Mouse (Mus musculus): ENCODE results near the gene Gm17349. TPM values are rescaled to one million over a fixed set of nuclear protein-coding genes. Genes with fewer than 3 reads are reported as not detected.

Gene Gm17349
- polyA plus RNA-seq, 1 experiment from 2014 or later, result not detected

GRCm38 (mm10) chr15:99662371-99662770, 42.9 kb downstream of the Gm17349 start:
- H3K4me1 ChIP-seq (ENCODE audit: control insufficient read depth, insufficient read depth, low read length), result peaks cover 38% of the 10 kb centered on the region
- H3K9ac ChIP-seq (replicated peaks; ENCODE audit: low read length), result no peak overlapping the region
- DNase-seq (peak; percentile 63), ATAC-seq (ENCODE audit: low FRiP score, low TSS enrichment) (no peak)
- no peaks in the 10 kb centered on the region for H3K27me3 ChIP-seq (ENCODE audit: control insufficient read depth, insufficient read depth, low read length)
- WGBS, result 51% methylated on average over 7 of the region's 7 CpGs
- no peak overlapping the region for H3K4me3 ChIP-seq (replicated peaks; ENCODE audit: low read depth, low read length)
- H3K4me2 ChIP-seq (ENCODE audit: low read length), result no peak overlapping the region
- no peaks in the 10 kb centered on the region for H3K9me3 ChIP-seq (ENCODE audit: control insufficient read depth, low read length)
- H3K36me3 ChIP-seq (ENCODE audit: control insufficient read depth, insufficient read depth, low read length), result no peaks in the 10 kb centered on the region
- H3K27ac ChIP-seq (replicated peaks; ENCODE audit: low read depth, low read length), result peak overlapping the region; percentile 47

DNA sequence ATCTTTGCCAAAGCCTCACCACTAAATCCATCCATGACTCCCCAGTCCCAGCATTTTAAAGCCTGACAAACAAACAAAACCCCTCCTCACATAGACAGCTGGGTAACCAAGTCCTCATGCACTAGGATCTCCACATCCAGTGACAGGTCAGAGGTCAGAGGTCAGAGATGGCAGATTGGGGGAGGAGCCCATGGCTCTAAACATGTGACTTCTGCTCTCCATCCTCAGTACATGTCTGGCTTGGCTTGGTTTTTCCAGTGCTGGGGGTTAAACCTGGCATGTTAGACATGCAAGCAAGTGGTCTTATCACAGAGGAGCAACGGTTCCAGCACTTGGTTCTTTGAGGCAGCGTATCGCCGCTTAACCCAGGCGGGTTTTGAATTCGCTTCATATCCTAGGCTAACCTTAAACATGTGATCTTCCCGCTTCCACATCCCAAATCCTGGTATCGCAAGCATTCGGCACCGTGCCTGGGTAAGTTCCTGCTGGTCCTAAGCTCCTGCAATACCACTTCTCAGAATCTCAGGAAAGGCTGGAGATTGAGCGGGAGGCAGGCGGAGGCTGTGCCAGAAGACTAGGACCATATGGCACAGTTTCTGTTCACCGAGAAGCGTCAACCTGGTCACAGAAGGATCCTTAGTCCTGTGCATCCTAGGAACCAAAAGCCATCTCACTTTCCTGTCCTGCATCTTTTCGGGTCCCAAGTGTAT, 44.0 kb downstream of the Gm17349 start:
- WGBS, result 94% methylated on average over 15 of the region's 15 CpGs
- Histone ChIP-seq H3K9me3 (ENCODE audit: control insufficient read depth, low read length) (no peaks in the 10 kb centered on the region), H3K4me2 (ENCODE audit: low read length) (no peak overlapping the region), H3K9ac (replicated peaks; ENCODE audit: low read length) (no peak overlapping the region), H3K36me3 (ENCODE audit: control insufficient read depth, insufficient read depth, low read length) (no peaks in the 10 kb centered on the region), H3K27ac (replicated peaks; ENCODE audit: low read depth, low read length) (peak overlapping the region; percentile 74), H3K4me1 (ENCODE audit: control insufficient read depth, insufficient read depth, low read length) (peaks cover 33% of the 10 kb centered on the region), H3K27me3 (ENCODE audit: control insufficient read depth, insufficient read depth, low read length) (no peaks in the 10 kb centered on the region), H3K4me3 (replicated peaks; ENCODE audit: low read depth, low read length) (no peak overlapping the region)
- no peak for DNase-seq
- no peak for ATAC-seq (ENCODE audit: low FRiP score, low TSS enrichment)

- no peaks in the 10 kb centered on the region for H3K9me3 ChIP-seq (ENCODE audit: control insufficient read depth, low read length)
- WGBS, result 68% methylated on average over 2 of the region's 2 CpGs
- no peak for DNase-seq
Measured at GRCm38 (mm10) chr15:99658437-99658836, 46.9 kb downstream of the Gm17349 start.

GRCm38 (mm10) chr15:99655956-99656355, 49.3 kb downstream of the Gm17349 start:
- Histone ChIP-seq H3K4me2 (ENCODE audit: low read length) (peak overlapping the region; percentile 6; the same call in 1 of the 2 replicates), H3K36me3 (ENCODE audit: control insufficient read depth, insufficient read depth, low read length) (no peaks in the 10 kb centered on the region), H3K9me3 (ENCODE audit: control insufficient read depth, low read length) (no peaks in the 10 kb centered on the region), H3K27ac (replicated peaks; ENCODE audit: low read depth, low read length) (peak overlapping the region; percentile 68), H3K27me3 (ENCODE audit: control insufficient read depth, insufficient read depth, low read length) (no peaks in the 10 kb centered on the region; the same call in 1 of the 2 replicates), H3K4me1 (ENCODE audit: control insufficient read depth, insufficient read depth, low read length) (peaks cover 17% of the 10 kb centered on the region), H3K4me3 (replicated peaks; ENCODE audit: low read depth, low read length) (no peak overlapping the region), H3K9ac (replicated peaks; ENCODE audit: low read length) (no peak overlapping the region)
- ATAC-seq (ENCODE audit: low FRiP score, low TSS enrichment) (no peak), DNase-seq (no peak)
- WGBS, result 36% methylated on average over 9 of the region's 9 CpGs

More at GRCm38 (mm10) chr15:99658437-99658836, 46.9 kb downstream of the Gm17349 start:
- ATAC-seq (ENCODE audit: low FRiP score, low TSS enrichment), result no peak
- Histone ChIP-seq H3K36me3 (ENCODE audit: control insufficient read depth, insufficient read depth, low read length) (no peaks in the 10 kb centered on the region), H3K9ac (replicated peaks; ENCODE audit: low read length) (no peak overlapping the region), H3K4me2 (ENCODE audit: low read length) (no peak overlapping the region), H3K27ac (replicated peaks; ENCODE audit: low read depth, low read length) (no peak overlapping the region), H3K4me1 (ENCODE audit: control insufficient read depth, insufficient read depth, low read length) (peaks cover 20% of the 10 kb centered on the region), H3K4me3 (replicated peaks; ENCODE audit: low read depth, low read length) (no peak overlapping the region), H3K27me3 (ENCODE audit: control insufficient read depth, insufficient read depth, low read length) (no peaks in the 10 kb centered on the region; the same call in 1 of the 2 replicates)

DNA sequence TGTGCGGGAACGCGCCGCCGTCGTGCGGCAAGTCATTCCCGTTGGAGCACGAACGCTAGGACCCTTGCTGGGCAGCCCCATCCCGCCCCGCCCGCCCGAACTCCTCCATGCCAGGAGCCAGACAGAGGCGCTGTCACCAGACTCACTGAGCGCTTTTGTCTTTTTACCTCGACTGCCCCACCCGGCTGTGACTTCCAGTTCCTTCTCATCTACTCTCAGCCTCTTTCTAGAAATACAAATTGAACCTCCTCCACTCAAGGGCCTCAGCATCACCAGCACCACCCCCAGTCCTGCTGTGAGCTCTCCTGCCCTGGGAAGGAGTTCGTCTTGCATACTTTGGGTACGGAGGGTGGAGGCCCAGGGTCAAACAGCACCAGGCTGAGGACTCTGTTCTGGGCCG, 51.4 kb downstream of the Gm17349 start:
- H3K9me3 ChIP-seq (ENCODE audit: control insufficient read depth, low read length), result no peaks in the 10 kb centered on the region
- H3K4me3 ChIP-seq (replicated peaks; ENCODE audit: low read depth, low read length), result peak overlapping the region; percentile 5; the same call in 1 of the 2 replicates
- no peak overlapping the region for H3K9ac ChIP-seq (replicated peaks; ENCODE audit: low read length)
- peaks cover 35% of the 10 kb centered on the region for H3K4me1 ChIP-seq (ENCODE audit: control insufficient read depth, insufficient read depth, low read length)
- H3K4me2 ChIP-seq (ENCODE audit: low read length), result peak overlapping the region; percentile 46
- WGBS, result 5% methylated on average over 21 of the region's 21 CpGs
- H3K27me3 ChIP-seq (ENCODE audit: control insufficient read depth, insufficient read depth, low read length), result no peaks in the 10 kb centered on the region; the same call in 1 of the 2 replicates
- no peak for DNase-seq
- ATAC-seq (ENCODE audit: low FRiP score, low TSS enrichment), result no peak
- H3K36me3 ChIP-seq (ENCODE audit: control insufficient read depth, insufficient read depth, low read length), result no peaks in the 10 kb centered on the region
- H3K27ac ChIP-seq (replicated peaks; ENCODE audit: low read depth, low read length), result no peak overlapping the region

GRCm38 (mm10) chr15:99653291-99653690, 52.0 kb downstream of the Gm17349 start:
- WGBS, result 10% methylated on average over 8 of the region's 8 CpGs
- H3K4me1 ChIP-seq (ENCODE audit: control insufficient read depth, insufficient read depth, low read length), result peaks cover 40% of the 10 kb centered on the region
- no peaks in the 10 kb centered on the region for H3K9me3 ChIP-seq (ENCODE audit: control insufficient read depth, low read length)
- ATAC-seq (ENCODE audit: low FRiP score, low TSS enrichment) (no peak), DNase-seq (no peak)
- peak overlapping the region; percentile 5; the same call in 1 of the 2 replicates for H3K4me3 ChIP-seq (replicated peaks; ENCODE audit: low read depth, low read length)
- peak overlapping the region; percentile 46 for H3K4me2 ChIP-seq (ENCODE audit: low read length)
- no peaks in the 10 kb centered on the region; the same call in 1 of the 2 replicates for H3K27me3 ChIP-seq (ENCODE audit: control insufficient read depth, insufficient read depth, low read length)
- H3K36me3 ChIP-seq (ENCODE audit: control insufficient read depth, insufficient read depth, low read length), result no peaks in the 10 kb centered on the region
- no peak overlapping the region for H3K9ac ChIP-seq (replicated peaks; ENCODE audit: low read length)
- no peak overlapping the region for H3K27ac ChIP-seq (replicated peaks; ENCODE audit: low read depth, low read length)

Other genes with a start within 250 kb of the Gm17349 start
- 16.8 and 17.6 TPM in 2 replicates for gene Nckap5l, start 247.7 kb downstream of the Gm17349 start, polyA plus RNA-seq (2014; fragmentation: Nextera tagmentation; extraction: Ambion mirVana)
- 23.0 and 24.6 TPM in 2 replicates for gene Bcdin3d, start 230.8 kb downstream of the Gm17349 start, polyA plus RNA-seq (2014; fragmentation: Nextera tagmentation; extraction: Ambion mirVana)
- 17.9 and 19.0 TPM in 2 replicates for gene Faim2, start 177.3 kb downstream of the Gm17349 start, polyA plus RNA-seq (2014; fragmentation: Nextera tagmentation; extraction: Ambion mirVana)
- not detected in 2 replicates for gene Aqp2, start 126.4 kb downstream of the Gm17349 start, polyA plus RNA-seq (2014; fragmentation: Nextera tagmentation; extraction: Ambion mirVana)
- 0.70 and 3.0 TPM in 2 replicates for gene Aqp5, start 114.7 kb downstream of the Gm17349 start, polyA plus RNA-seq (2014; fragmentation: Nextera tagmentation; extraction: Ambion mirVana)
- 0.93 and 1.1 TPM in 2 replicates for gene Aqp6, start 104.1 kb downstream of the Gm17349 start, polyA plus RNA-seq (2014; fragmentation: Nextera tagmentation; extraction: Ambion mirVana)
- 42.2 and 64.0 TPM in 2 replicates for gene Racgap1, start 53.8 kb downstream of the Gm17349 start, polyA plus RNA-seq (2014; fragmentation: Nextera tagmentation; extraction: Ambion mirVana)
- gene Asic1, start 35.1 kb downstream of the Gm17349 start, polyA plus RNA-seq (2014; fragmentation: Nextera tagmentation; extraction: Ambion mirVana), result 51.9 and 53.5 TPM in 2 replicates
- 127 and 136 TPM in 2 replicates for gene Smarcd1, start 3.4 kb downstream of the Gm17349 start, polyA plus RNA-seq (2014; fragmentation: Nextera tagmentation; extraction: Ambion mirVana)
- gene Gpd1, start 12.0 kb upstream of the Gm17349 start, polyA plus RNA-seq (2014; fragmentation: Nextera tagmentation; extraction: Ambion mirVana), result 0.92 and 1.7 TPM in 2 replicates
- gene Cox14, start 20.1 kb upstream of the Gm17349 start, polyA plus RNA-seq (2014; fragmentation: Nextera tagmentation; extraction: Ambion mirVana), result 168 and 206 TPM in 2 replicates
- gene Cers5, start 67.4 kb upstream of the Gm17349 start, polyA plus RNA-seq (2014; fragmentation: Nextera tagmentation; extraction: Ambion mirVana), result 70.9 and 74.5 TPM in 2 replicates
- gene Lima1, start 170.0 kb upstream of the Gm17349 start, polyA plus RNA-seq (2014; fragmentation: Nextera tagmentation; extraction: Ambion mirVana), result 8.5 and 15.3 TPM in 2 replicates

Data from midbrain, embryonic 14.5 days (tissue).